In the genomic region with DNA sequence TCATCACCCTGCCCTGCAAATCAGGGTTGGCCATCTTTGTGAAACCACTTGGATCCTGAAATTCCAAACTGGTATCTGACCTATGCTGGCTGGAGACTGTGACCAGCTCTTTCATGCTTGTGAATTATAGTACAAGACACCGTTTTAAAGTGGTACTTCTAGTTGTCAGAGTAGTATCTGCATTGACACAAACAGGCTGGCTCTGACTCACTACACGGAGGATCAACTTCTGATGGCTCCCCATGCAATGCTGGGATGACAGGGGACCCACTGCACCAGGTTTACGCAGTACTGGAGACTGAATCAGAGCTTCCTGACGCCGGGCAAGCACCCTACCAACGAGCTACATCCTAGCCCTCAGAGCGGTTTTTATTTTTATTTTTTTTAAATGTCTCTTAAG, we compare ENCODE assay signal across 28 mouse cellular contexts.
"Had no signal": no experiment of that assay in that cellular context is flagged by ENCODE, and none has a peak within 500 bp of the region (broad histone marks: within the 10 kb centered on the region; RNA-seq: fewer than 3 reads in every experiment).

No protein-coding gene starts in this region.

- H3K9ac ChIP-seq: embryonic facial prominence, embryonic 12.5 days; embryonic facial prominence, embryonic 13.5 days; embryonic facial prominence, embryonic 15.5 days; forebrain, embryonic 12.5 days; forebrain, embryonic 13.5 days; forebrain, embryonic 15.5 days; forebrain, postnatal 0 days had no signal

- H3K27me3 ChIP-seq: embryonic facial prominence, embryonic 12.5 days; embryonic facial prominence, embryonic 13.5 days; embryonic facial prominence, embryonic 15.5 days; forebrain, embryonic 12.5 days; forebrain, embryonic 13.5 days; forebrain, embryonic 15.5 days had no signal

- H3K36me3 ChIP-seq: embryonic facial prominence, embryonic 15.5 days; forebrain, embryonic 12.5 days; forebrain, embryonic 15.5 days had no signal

- H3K27ac ChIP-seq: embryonic facial prominence, embryonic 12.5 days; embryonic facial prominence, embryonic 15.5 days; forebrain, embryonic 10.5 days; forebrain, embryonic 12.5 days; forebrain, embryonic 13.5 days; forebrain, embryonic 15.5 days; gastrocnemius, adult 2 months; heart, adult 2 months had no signal

- H3K4me3 ChIP-seq: embryonic facial prominence, embryonic 12.5 days; embryonic facial prominence, embryonic 13.5 days; embryonic facial prominence, embryonic 15.5 days; erythroblast, embryonic 14.5 days; forebrain, embryonic 10.5 days; forebrain, embryonic 12.5 days; forebrain, embryonic 13.5 days; forebrain, embryonic 15.5 days; gastrocnemius, adult 2 months; heart, adult 2 months had no signal

- H3K9me3 ChIP-seq: embryonic facial prominence, embryonic 12.5 days; embryonic facial prominence, embryonic 13.5 days; embryonic facial prominence, embryonic 15.5 days; forebrain, embryonic 10.5 days; forebrain, embryonic 12.5 days; forebrain, embryonic 13.5 days; forebrain, embryonic 15.5 days had no signal

- H3K4me2 ChIP-seq: embryonic facial prominence, embryonic 12.5 days; embryonic facial prominence, embryonic 13.5 days; embryonic facial prominence, embryonic 15.5 days; forebrain, embryonic 12.5 days; forebrain, embryonic 13.5 days; forebrain, embryonic 15.5 days had no signal

- ATAC-seq: forebrain, embryonic 13.5 days; forebrain, embryonic 14.5 days; forebrain, embryonic 15.5 days; forebrain, embryonic 16.5 days; forebrain, postnatal 0 days had no signal

- DNase-seq: cerebellum, adult 18-20 months; cerebellum, adult 2 months; cerebellum, adult 8-10 months; cerebellum, adult 9-10 months; cerebellum, adult 9-11 months; cerebellum, postnatal 10 days; cerebellum, postnatal 14 days; cerebellum, postnatal 25 days; cerebellum, postnatal 36 days; embryo, embryonic 11 days; forebrain, postnatal 0 days; gastrocnemius, adult 2 months; gastrocnemius, postnatal 10 days; gastrocnemius, postnatal 14 days; gastrocnemius, postnatal 25 days; gastrocnemius, postnatal 36 days; heart, adult 18-20 months; heart, adult 2 months had no signal
